Mouse (Mus musculus) embryonic facial prominence, embryonic 12.5 days (tissue): ENCODE data around the gene Uso1. TPM values are rescaled to one million over a fixed set of nuclear protein-coding genes. Genes with fewer than 3 reads are reported as not detected.

Source experiments
- polyA plus RNA-seq: library from polyadenylated mRNA; unstranded; fragments of >200 nt; fragmentation: Nextera tagmentation; extraction: Ambion mirVana; gene quantifications from 2 replicates; pipeline ENCODE4 v1.2.1, GENCODE M21; 2016

Uso1 gene
- polyA plus RNA-seq, 1 experiment from 2014 or later, result 45.7 TPM

Other genes starting within 250 kb of the Uso1 start
- gene Rchy1, start 174.9 kb upstream of the Uso1 start, polyA plus RNA-seq, result 76.8 and 78.0 TPM in 2 replicates
- not detected in 2 replicates for gene Odaph, start 150.5 kb upstream of the Uso1 start, polyA plus RNA-seq
- 0.91 and 1.0 TPM in 2 replicates for gene Cdkl2, start 94.1 kb upstream of the Uso1 start, polyA plus RNA-seq
- gene G3bp2, start 54.2 kb upstream of the Uso1 start, polyA plus RNA-seq, result 218 and 225 TPM in 2 replicates
- not detected in 2 replicates for gene U90926, start 77.5 kb downstream of the Uso1 start, polyA plus RNA-seq
- 0.26 and 0.53 TPM in 2 replicates for gene Ppef2, start 118.3 kb downstream of the Uso1 start, polyA plus RNA-seq
- gene Naaa, start 140.2 kb downstream of the Uso1 start, polyA plus RNA-seq, result 5.7 TPM in 2 replicates
- 42.6 and 44.7 TPM in 2 replicates for gene Sdad1, start 172.5 kb downstream of the Uso1 start, polyA plus RNA-seq
- not detected in 2 replicates for gene Cxcl9, start 190.1 kb downstream of the Uso1 start, polyA plus RNA-seq
- 2.9 and 4.2 TPM in 2 replicates for gene Art3, start 193.9 kb downstream of the Uso1 start, polyA plus RNA-seq
- 0.29 and 0.34 TPM in 2 replicates for gene Cxcl10, start 211.0 kb downstream of the Uso1 start, polyA plus RNA-seq